8 mouse cellular contexts compared by ENCODE assay signal in genomic region chr17:83637393-83637792, GRCm38 (mm10). TPM values are rescaled to one million over a fixed set of nuclear protein-coding genes. Genes with fewer than 3 reads are reported as not detected.
DNase-seq lines count a peak whose midpoint lies in the region; ATAC-seq and TF ChIP-seq lines count a peak whose summit lies in the region.

No protein-coding gene starts in this region.

- ATAC-seq in granulocyte monocyte progenitor cell, adult 5-6 weeks (replicated peaks; ENCODE audit: poor library complexity, severe bottlenecking) = peak; percentile 50

- TF ChIP-seq CTCF in gastrocnemius, adult 2 months (IDR thresholded peaks at IDR 0.05) = peak; percentile 64

- DNase-seq in gastrocnemius, adult 2 months = peak; percentile 21
- no peak for DNase-seq in gastrocnemius, postnatal 36 days
- peak; percentile 30 for DNase-seq in right cerebral cortex, postnatal 14 days
- no peak for DNase-seq in right cerebral cortex, adult 18-20 months
- peak; percentile 30 to 68 for DNase-seq in spleen, adult 18-20 months
- DNase-seq in frontal cortex, adult 2 months (ENCODE audit: extremely low spot score in 1 of 2, low spot score in 1 of 2) = no peak
- DNase-seq in layer of hippocampus, postnatal 14 days (ENCODE audit: low spot score in 2 of 2) = no peak

- H3K27ac ChIP-seq in gastrocnemius, adult 2 months = no peak overlapping the region

- H3K4me3 ChIP-seq in gastrocnemius, adult 2 months = no peak overlapping the region

- intact Hi-C loops in gastrocnemius, adult 2 months (cut with DNase I) = no loop called here
- intact Hi-C loops in gastrocnemius, postnatal 36 days (cut with DNase I) = no loop called here

RNA-seq across cellular contexts. Expression of gene Kcng3, which starts 5.7 kb away (rescaled TPM):
- not detected for total RNA-seq in gastrocnemius, adult 2 months (2021)
- not detected for total RNA-seq in gastrocnemius, postnatal 36 days (2021)
- total RNA-seq in granulocyte monocyte progenitor cell, adult 5-6 weeks (2014; fragmentation: Nextera tagmentation) = not detected in 2 replicates
- not detected in 2 replicates for total RNA-seq in granulocyte monocyte progenitor cell, adult 5-6 weeks (2017)
- 1.6 TPM in 2 replicates for polyA plus RNA-seq in frontal cortex, adult 2 months (2012; rRNA removed)
- 1 to 10 TPM; 5.9 to 6.1 TPM for total RNA-seq in layer of hippocampus, postnatal 14 days (2021)

Comparison
In these comparisons a context has a peak if more than half of its experiments do, and no peak if none do; other contexts are left out.
1. DNase-seq: peak in gastrocnemius, adult 2 months (single experiment), right cerebral cortex, postnatal 14 days (single experiment) and spleen, adult 18-20 months (2 of 2); none in gastrocnemius, postnatal 36 days (0 of 2), right cerebral cortex, adult 18-20 months (single experiment), frontal cortex, adult 2 months (0 of 2) and layer of hippocampus, postnatal 14 days (0 of 2).
2. RNA of gene Kcng3, which starts 5.7 kb away (total RNA-seq): 5.9 to 6.1 TPM in layer of hippocampus, postnatal 14 days; not detected in gastrocnemius, adult 2 months, not detected in gastrocnemius, postnatal 36 days and not detected in granulocyte monocyte progenitor cell, adult 5-6 weeks; every median in the first group is over 4 times any median in the second.